Mouse (Mus musculus): ENCODE measurements around the gene Nphp3. TPM values are rescaled to one million over a fixed set of nuclear protein-coding genes. Genes with fewer than 3 reads are reported as not detected.

Gene Nphp3
- polyA plus RNA-seq (2015; fragmentation: Nextera tagmentation; extraction: Ambion mirVana), result 2.9 and 4.2 TPM in 2 replicates

DNA sequence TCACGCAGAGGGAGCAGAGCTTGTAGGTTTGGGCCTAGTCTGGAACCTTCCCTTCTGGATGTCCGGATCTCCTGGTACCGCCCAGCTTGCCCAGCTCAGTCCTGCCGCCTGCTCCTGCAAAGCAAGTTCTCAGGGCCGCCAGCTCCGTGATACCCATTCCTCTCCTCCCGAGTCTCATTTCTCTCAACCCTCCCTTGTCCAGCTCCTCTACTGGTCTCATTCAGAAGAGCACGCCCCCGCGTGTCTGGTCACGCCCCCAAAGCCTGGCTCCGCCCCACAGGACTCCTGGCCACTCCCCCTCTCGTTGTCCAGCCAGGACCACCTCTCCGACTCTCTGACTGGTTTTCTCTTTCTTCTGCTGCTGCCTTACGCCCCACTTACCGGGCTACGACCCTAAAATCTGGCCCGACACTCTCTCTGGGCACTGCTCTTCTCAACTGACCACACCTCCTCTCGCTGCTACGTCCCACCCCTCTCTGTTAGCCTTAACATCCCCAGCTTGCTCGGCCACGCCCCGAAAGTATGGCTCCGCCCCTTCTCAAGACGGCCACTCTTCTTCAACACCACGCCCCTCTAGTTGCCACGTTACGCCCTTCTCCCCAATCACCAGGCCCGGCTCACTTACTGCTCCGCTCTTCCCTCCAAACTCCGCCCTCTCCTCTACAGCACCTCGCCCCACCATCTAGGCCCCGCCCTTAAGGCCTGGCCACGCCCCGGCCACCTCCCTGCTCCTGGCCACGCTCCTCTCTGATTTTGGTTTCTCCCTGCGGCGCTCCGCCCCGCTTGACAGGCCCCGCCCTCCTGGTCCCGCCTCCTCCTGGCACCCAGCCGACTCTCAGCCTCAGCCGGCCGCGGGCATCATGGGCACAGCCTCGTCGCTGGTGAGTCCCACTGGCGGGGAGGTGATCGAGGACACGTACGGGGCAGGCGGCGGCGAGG is at the start of gene Nphp3:
Gene Nphp3, plus strand, starts transcription at position 624 of the 939 bp plus-strand sequence.
- Histone ChIP-seq H3K27ac (peak within 1 kb of the TSS; percentile 89), H3K27me3 (no peaks in the 10 kb centered on the region), H3K36me3 (peaks cover 8% of the 10 kb centered on the region; the same call in 1 of the 2 replicates), H3K9me3 (replicated peaks) (no peaks in the 10 kb centered on the region), H3K4me3 (peak within 1 kb of the TSS; percentile 84), H3K4me2 (peak within 1 kb of the TSS; percentile 86), H3K9ac (peak within 1 kb of the TSS; percentile 74), H3K4me1 (replicated peaks) (peaks cover 24% of the 10 kb centered on the region)
- under 1% methylated on average over 55 of the region's 55 CpGs for WGBS
- peak; percentile 98 for ATAC-seq (replicated peaks; ENCODE audit: insufficient number of reproducible peaks, insufficient read depth, low FRiP score, low read depth)

DNA sequence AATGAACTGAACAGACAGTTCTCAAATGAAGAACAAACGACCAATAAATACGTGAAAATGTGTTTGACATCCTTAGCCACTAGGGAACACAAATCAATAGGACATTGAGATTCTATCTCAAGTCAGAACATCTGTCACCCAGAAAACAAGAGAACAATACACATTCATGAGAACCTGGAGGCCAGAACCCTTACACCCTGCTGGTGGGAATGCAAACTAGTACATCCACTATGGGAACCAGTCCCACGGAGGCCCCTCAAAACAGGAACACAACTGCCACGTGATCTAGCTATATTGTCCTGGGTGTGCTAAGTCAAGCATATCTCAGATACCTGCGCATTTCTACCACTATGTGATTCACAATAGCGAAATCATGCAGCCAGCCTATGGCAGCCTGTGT is 43.6 kb upstream of the Nphp3 start:
- no peak for ATAC-seq (replicated peaks; ENCODE audit: insufficient number of reproducible peaks, insufficient read depth, low FRiP score, low read depth)
- Histone ChIP-seq H3K4me1 (replicated peaks) (0 out of 2 replicates have a peak, but pooled peaks cover 3% of the 10 kb centered on the region), H3K9ac (no peak overlapping the region), H3K27ac (no peak overlapping the region), H3K4me2 (no peak overlapping the region), H3K36me3 (no peaks in the 10 kb centered on the region), H3K4me3 (no peak overlapping the region), H3K9me3 (replicated peaks) (no peaks in the 10 kb centered on the region), H3K27me3 (no peaks in the 10 kb centered on the region)
- WGBS, result 82% methylated on average over 6 of the region's 6 CpGs

DNA sequence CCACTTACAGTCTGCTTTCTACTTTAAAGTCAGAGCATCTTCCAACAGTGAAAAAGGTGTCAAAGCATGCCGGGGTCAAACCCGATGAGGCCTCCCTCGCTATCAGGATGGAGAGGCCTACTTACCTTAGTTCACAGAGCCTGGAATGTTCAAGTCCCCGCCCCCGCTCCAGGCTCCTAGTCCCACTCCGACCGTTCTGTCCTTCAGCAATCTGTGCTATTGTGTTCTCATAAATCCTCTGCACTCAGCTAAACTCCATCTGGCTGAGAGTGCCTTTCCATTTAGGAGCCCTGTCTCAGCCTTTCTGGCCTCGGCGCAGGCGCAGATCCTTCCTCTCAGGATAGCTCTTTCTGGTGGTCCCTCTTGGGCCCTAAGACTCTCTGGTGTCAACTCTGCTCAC is 42.4 kb upstream of the Nphp3 start:
- no peak overlapping the region for H3K9ac ChIP-seq
- 0 out of 2 replicates have a peak, but pooled peaks cover 3% of the 10 kb centered on the region for H3K4me1 ChIP-seq (replicated peaks)
- H3K4me2 ChIP-seq, result no peak overlapping the region
- 56% methylated on average over 10 of the region's 10 CpGs for WGBS
- H3K4me3 ChIP-seq, result no peak overlapping the region
- H3K9me3 ChIP-seq (replicated peaks), result no peaks in the 10 kb centered on the region
- H3K27ac ChIP-seq, result 0 out of 2 replicates have a peak overlapping the region, but pooled peaks have one; percentile 15
- H3K27me3 ChIP-seq, result no peaks in the 10 kb centered on the region
- no peaks in the 10 kb centered on the region for H3K36me3 ChIP-seq
- ATAC-seq (replicated peaks; ENCODE audit: insufficient number of reproducible peaks, insufficient read depth, low FRiP score, low read depth), result no peak

DNA sequence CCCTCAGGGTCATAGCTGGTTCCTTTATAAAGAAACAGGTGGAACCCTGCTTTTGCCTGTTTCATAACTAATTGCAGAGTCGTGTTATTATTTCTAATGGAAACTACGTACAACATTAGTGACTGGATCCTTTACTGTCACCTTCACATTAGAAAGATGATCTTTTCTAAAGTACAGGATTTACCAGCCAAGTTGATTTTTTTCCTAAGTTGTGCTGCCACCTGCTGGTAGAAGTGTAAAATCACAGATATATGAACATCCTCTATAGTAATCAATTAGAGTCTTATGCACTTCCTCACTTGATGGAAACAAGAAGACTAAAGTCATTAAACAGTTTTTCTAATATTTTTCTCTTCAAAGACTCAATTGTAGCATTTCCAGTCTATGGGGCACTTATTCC is 5.8 kb upstream of the Nphp3 start:
- Histone ChIP-seq H3K27ac (no peak overlapping the region), H3K4me2 (no peak overlapping the region), H3K4me1 (replicated peaks) (peaks cover 11% of the 10 kb centered on the region), H3K4me3 (no peak overlapping the region), H3K36me3 (no peaks in the 10 kb centered on the region), H3K9me3 (replicated peaks) (no peaks in the 10 kb centered on the region), H3K27me3 (no peaks in the 10 kb centered on the region), H3K9ac (no peak overlapping the region)
- 8% methylated on average over 2 of the region's 2 CpGs for WGBS
- no peak for ATAC-seq (replicated peaks; ENCODE audit: insufficient number of reproducible peaks, insufficient read depth, low FRiP score, low read depth)

DNA sequence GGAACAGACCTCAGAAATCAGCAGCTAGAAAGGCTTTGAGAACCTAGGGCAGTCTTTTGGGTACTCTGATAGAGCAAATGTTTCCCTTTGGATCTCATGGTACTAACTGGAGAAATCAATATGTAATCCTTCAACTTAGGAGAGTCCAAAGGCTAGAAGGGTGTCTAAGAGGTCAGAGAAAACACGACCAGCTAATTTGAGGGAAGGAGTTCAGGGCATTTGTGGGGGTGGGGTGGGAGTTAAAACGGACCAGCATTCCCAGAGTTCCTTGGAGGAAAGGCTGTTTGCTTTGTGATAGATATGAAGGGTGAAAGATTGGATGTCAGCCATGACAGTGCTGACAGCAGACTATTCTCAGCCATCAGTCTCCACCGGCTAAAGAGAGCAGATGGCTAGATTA is 1.7 kb upstream of the Nphp3 start:
- Histone ChIP-seq H3K9me3 (replicated peaks) (no peaks in the 10 kb centered on the region), H3K4me2 (no peak overlapping the region), H3K9ac (no peak overlapping the region), H3K36me3 (no peaks in the 10 kb centered on the region), H3K27ac (0 out of 2 replicates have a peak overlapping the region, but pooled peaks have one; percentile 89), H3K27me3 (no peaks in the 10 kb centered on the region), H3K4me3 (no peak overlapping the region), H3K4me1 (replicated peaks) (peaks cover 24% of the 10 kb centered on the region)
- ATAC-seq (replicated peaks; ENCODE audit: insufficient number of reproducible peaks, insufficient read depth, low FRiP score, low read depth), result no peak
- whole genome bisulfite sequencing, result 21% methylated on average over 3 of the region's 3 CpGs

DNA sequence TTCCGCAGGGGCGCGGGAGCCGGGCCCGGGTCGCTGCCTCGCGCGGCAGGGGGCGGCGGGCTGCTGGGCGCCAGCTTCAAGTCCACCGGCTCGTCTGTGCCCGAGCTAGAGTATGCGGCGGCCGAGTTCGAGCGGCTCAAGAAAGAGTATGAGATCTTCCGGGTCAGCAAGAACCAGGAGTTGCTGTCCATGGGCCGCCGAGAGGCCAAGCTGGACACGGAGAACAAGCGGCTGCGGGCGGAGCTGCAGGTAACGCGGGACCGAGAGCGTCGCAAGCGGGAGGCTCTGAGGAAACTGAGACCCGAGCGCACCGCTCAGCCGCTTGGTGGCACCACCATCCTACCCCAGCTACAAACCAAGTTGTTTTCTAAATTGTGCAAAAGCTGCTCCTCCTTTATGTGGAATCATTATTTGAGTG is 578 bp downstream of the Nphp3 start:
- Histone ChIP-seq H3K4me3 (peak overlapping the region; percentile 84), H3K9ac (peak overlapping the region; percentile 74), H3K36me3 (peaks cover 8% of the 10 kb centered on the region; the same call in 1 of the 2 replicates), H3K27me3 (no peaks in the 10 kb centered on the region), H3K9me3 (replicated peaks) (no peaks in the 10 kb centered on the region), H3K4me2 (peak overlapping the region; percentile 86), H3K27ac (peak overlapping the region; percentile 89), H3K4me1 (replicated peaks) (peaks cover 24% of the 10 kb centered on the region)
- under 1% methylated on average over 37 of the region's 37 CpGs for WGBS
- peak; percentile 40 for ATAC-seq (replicated peaks; ENCODE audit: insufficient number of reproducible peaks, insufficient read depth, low FRiP score, low read depth)

DNA sequence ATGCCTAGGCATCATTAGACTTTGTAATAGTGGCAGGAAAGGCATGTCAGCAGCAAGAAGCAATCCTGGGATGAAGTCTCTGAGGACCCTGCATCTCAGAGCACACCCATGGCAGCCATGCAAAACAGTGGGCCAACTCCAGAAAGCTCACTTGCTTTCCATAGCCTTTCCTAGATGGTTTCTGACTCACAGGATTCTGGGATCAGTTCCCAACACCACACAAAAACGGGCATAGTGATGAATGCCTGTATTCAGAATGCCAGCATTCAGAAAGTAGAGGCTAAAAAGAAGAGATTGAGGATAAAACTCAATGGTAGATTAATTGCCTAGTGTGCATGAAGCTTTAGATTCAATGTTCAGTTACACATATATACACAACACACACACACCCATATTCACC is 12.2 kb downstream of the Nphp3 start:
- Histone ChIP-seq H3K27me3 (no peaks in the 10 kb centered on the region), H3K9ac (no peak overlapping the region), H3K36me3 (peaks cover 62% of the 10 kb centered on the region), H3K4me1 (replicated peaks) (no peaks in the 10 kb centered on the region), H3K9me3 (replicated peaks) (no peaks in the 10 kb centered on the region), H3K4me3 (no peak overlapping the region), H3K4me2 (no peak overlapping the region), H3K27ac (no peak overlapping the region)
- ATAC-seq (replicated peaks; ENCODE audit: insufficient number of reproducible peaks, insufficient read depth, low FRiP score, low read depth), result no peak
- WGBS, result 62% methylated on average over 1 of the region's 1 CpGs

DNA sequence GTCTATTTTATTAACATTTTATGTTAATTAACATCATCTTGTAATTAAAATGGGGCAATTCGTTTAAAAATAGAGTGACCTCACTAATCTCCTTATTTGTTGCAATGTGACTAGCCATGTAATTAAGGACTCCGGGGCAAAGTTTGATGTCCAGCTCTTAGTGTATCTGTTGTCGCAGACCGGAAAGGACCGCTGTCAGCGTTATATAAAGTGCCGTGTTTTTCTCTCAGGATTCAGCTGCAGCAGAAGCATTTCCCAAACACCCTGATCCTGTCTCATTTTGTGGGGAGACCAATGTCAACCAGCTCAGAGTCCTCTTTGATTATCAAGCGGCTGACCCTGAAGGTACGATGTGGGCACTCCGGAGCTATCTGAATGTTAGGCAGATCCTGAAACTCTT is 18.7 kb downstream of the Nphp3 start:
- 88% methylated on average over 10 of the region's 10 CpGs for WGBS
- Histone ChIP-seq H3K27me3 (no peaks in the 10 kb centered on the region), H3K9ac (no peak overlapping the region), H3K9me3 (replicated peaks) (no peaks in the 10 kb centered on the region), H3K4me1 (replicated peaks) (no peaks in the 10 kb centered on the region), H3K27ac (no peak overlapping the region), H3K36me3 (peaks cover 60% of the 10 kb centered on the region), H3K4me3 (no peak overlapping the region), H3K4me2 (no peak overlapping the region)
- no peak for ATAC-seq (replicated peaks; ENCODE audit: insufficient number of reproducible peaks, insufficient read depth, low FRiP score, low read depth)

DNA sequence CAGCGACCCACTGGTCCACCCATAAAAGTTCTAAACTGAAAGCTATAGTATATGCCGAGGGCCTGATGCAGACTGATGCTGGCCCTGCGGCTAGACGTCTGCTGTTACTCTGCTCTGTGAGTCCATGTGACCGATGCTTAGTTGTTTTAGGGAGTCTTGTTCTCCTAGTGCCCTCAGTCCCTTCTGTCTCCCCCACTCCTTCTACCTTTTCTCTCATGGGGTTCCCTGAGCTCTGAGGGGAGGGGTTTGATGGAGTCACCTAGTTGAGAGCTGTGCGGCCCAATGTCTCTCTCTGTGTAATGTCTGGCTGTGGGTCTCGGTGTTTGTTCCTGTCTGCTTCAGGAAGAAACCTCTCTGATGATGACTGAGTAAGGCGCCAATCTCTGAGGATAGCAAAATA is 24.8 kb downstream of the Nphp3 start:
- WGBS, result 95% methylated on average over 8 of the region's 8 CpGs
- Histone ChIP-seq H3K9me3 (replicated peaks) (no peaks in the 10 kb centered on the region), H3K27me3 (no peaks in the 10 kb centered on the region), H3K4me2 (no peak overlapping the region), H3K9ac (no peak overlapping the region), H3K4me1 (replicated peaks) (no peaks in the 10 kb centered on the region), H3K4me3 (no peak overlapping the region), H3K36me3 (peaks cover 36% of the 10 kb centered on the region), H3K27ac (no peak overlapping the region)
- ATAC-seq (replicated peaks; ENCODE audit: insufficient number of reproducible peaks, insufficient read depth, low FRiP score, low read depth), result no peak

DNA sequence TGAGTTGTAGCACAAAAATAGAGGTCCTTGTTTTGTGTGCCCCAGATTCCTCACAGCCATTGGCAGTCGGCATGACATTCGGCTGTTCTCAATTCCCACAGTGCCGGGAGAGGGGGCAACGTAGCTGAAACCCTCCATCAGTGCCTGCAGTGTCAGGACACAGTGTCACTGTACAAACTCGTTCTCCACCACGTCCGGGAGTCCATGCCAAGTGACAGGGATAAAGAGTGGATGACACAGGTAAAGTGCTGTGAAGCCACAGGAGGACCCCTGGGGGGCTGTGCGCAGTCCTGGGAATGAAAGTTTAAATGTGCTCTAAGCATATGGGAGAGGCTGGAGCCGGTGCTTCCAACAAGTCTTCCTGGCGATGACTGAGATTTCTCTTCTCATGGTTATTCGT is 27.5 kb downstream of the Nphp3 start:
- Histone ChIP-seq H3K4me2 (no peak overlapping the region), H3K9me3 (replicated peaks) (no peaks in the 10 kb centered on the region), H3K27ac (no peak overlapping the region), H3K27me3 (no peaks in the 10 kb centered on the region), H3K4me1 (replicated peaks) (no peaks in the 10 kb centered on the region), H3K9ac (no peak overlapping the region), H3K4me3 (no peak overlapping the region), H3K36me3 (peaks cover 27% of the 10 kb centered on the region)
- no peak for ATAC-seq (replicated peaks; ENCODE audit: insufficient number of reproducible peaks, insufficient read depth, low FRiP score, low read depth)
- WGBS, result 87% methylated on average over 11 of the region's 11 CpGs

DNA sequence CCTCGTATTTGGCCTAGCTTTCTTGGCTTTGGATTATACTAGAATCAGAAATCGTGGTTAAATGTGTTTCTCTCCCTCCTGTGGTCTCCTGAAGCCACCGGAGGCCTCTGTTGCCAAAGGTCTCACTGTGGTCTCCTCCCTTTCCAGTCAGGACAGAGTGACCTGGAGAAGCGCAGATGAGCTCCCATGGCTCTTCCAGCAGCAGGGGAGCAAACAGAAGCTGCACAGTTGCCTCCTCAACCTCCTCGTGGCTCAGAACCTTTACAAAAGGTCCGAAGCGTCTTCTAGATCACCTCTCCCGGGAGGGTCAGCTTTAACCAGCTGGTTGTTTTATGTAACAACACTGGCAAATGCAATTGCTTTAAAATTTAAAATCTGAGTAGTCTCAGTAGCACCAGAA is 31.9 kb downstream of the Nphp3 start:
- 83% methylated on average over 8 of the region's 8 CpGs for WGBS
- Histone ChIP-seq H3K36me3 (peaks cover 17% of the 10 kb centered on the region; the same call in 1 of the 2 replicates), H3K4me1 (replicated peaks) (0 out of 2 replicates have a peak, but pooled peaks cover 3% of the 10 kb centered on the region), H3K4me3 (no peak overlapping the region), H3K4me2 (no peak overlapping the region), H3K27me3 (no peaks in the 10 kb centered on the region), H3K27ac (no peak overlapping the region), H3K9ac (no peak overlapping the region), H3K9me3 (replicated peaks) (no peaks in the 10 kb centered on the region)
- no peak for ATAC-seq (replicated peaks; ENCODE audit: insufficient number of reproducible peaks, insufficient read depth, low FRiP score, low read depth)

Data from heart, embryonic 15.5 days (tissue).